Mouse (Mus musculus) mouse embryonic stem cell (cell line): ENCODE results near the gene Casp6.

ENCODE experiments used
- in situ Hi-C, 2 experiments: fragments of 300-500 bp; cut with MboI; formaldehyde crosslinking; loops; 1 replicate in 1 of 2; 3 replicates in 1 of 2; pipeline ENCODE4 v1.14.3; 2019 to 2020; ENCODE audit warnings: low sequenced_read_pairs in 2 of 2, low pct_unique_long_range_greater_than_20kb in 1 of 2, mixed read lengths in 1 of 2; ENCODE audit not compliant: unreplicated experiment in 1 of 2

The Casp6 gene

DNA sequence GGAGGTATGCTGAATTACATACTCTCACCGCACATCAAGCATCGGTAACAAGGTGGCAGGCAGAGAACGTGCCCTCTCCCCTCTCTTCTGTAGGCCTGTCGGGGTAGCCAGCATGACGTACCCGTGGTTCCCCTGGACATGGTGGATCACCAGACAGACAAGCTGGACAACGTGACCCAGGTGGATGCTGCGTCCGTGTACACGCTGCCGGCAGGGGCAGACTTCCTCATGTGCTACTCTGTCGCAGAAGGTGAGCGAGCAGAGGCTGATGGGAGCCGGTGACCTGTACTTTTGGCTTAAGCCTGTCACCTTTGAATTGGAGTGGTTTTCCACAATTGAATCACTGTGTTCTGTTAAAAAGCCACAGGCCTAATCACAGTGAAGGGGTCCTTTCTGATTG is 10.8 kb downstream of the Casp6 start:
- in situ Hi-C loops = no loop called here

DNA sequence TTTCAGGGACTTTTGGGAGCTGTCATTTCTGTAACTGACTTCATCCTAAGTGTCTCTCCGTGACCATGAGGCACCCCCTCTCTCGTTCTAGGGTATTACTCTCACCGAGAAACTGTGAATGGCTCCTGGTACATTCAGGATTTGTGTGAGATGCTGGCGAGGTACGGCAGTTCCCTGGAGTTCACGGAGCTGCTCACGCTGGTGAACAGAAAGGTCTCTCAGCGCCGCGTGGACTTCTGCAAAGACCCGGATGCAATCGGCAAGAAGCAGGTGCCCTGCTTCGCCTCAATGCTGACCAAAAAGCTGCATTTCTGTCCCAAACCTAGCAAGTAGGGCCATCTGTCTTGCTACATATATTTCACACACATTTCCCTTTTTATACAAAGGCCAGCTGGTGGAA is 12.0 kb downstream of the Casp6 start:
- in situ Hi-C loops = no loop called here

DNA sequence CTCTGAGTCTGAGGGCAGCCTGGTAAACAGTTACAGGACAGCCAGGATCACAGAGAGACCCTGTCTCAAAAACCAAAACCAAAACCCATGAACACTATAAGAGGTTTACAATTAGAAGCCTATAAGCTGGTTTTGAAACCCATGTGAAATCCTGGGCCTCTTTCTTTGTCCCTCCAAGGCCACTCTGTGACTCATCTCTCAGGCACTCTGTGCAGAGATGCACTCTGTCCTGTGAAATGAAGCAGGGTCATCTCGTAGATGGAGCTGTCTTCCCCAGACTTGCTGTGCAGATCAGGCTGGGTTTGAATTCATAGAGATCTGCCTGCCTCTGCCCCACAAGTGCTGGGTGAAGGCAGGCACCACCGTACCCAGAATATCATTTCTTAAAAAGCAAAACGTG is 16.2 kb downstream of the Casp6 start:
- in situ Hi-C loops = no loop called here

DNA sequence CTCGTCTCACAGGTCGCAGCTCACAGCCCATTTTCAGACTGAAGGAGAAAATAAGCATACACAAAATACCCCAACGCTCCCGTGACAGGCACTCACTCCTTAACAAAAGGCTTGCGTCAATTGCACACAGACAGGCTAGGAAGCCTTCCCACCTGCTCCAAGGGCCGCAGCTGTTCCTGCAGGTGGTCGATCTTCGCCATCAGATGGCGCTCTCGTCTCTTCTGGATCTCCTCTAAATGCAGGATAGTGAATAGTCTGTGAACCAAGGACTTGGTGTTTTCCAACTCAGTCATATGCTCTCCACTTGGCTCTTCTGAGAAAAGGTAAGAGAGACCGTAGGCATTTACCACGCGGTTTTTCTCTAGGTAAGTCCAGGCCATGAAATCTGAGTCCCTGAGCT is 17.2 kb downstream of the Casp6 start:
- in situ Hi-C loops = no loop called here

DNA sequence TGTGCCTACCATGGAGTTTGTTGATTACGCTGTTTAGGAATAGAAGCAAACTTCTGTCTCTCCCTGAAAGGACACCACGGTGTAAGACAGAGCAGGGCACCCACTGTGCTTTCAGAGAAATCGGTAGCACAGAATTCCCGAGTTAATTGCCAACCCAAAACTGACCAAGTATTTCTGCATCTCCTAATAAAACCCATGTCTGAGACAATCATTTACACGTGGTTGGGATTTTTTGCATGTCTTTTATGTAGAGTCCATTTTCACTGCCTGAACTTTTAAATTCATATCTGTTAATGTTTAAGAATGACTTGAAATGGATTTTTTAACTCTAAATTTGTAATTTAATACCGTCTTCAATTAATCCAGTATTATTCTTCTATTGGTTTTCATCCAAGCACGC is 22.4 kb downstream of the Casp6 start:
- in situ Hi-C loops = loop anchor here (10.0 kb wide), 2 partner anchors 151 to 161 kb away; no protein-coding TSS in a partner anchor

DNA sequence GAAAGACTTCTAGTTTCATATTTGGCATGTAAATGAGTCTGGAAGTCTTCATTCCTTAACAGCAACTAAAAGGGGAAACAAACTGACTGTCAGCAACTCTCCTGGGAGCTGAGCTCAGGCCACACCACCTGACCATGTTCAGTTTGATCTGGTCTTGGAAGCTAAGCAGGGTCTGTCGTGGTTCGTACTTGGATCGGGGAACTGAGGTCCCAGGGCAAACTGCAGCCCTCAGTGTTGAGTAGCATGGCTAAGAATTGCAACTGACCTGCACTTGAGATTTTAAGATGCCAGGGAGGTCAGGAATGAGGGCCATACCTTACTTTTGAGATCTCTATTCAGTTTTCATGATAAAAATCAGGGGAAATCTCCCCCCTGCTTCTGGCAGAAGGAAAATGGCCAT is 24.6 kb downstream of the Casp6 start:
- in situ Hi-C loops = loop anchor here (10.0 kb wide), 2 partner anchors 149 to 159 kb away; no protein-coding TSS in a partner anchor

DNA sequence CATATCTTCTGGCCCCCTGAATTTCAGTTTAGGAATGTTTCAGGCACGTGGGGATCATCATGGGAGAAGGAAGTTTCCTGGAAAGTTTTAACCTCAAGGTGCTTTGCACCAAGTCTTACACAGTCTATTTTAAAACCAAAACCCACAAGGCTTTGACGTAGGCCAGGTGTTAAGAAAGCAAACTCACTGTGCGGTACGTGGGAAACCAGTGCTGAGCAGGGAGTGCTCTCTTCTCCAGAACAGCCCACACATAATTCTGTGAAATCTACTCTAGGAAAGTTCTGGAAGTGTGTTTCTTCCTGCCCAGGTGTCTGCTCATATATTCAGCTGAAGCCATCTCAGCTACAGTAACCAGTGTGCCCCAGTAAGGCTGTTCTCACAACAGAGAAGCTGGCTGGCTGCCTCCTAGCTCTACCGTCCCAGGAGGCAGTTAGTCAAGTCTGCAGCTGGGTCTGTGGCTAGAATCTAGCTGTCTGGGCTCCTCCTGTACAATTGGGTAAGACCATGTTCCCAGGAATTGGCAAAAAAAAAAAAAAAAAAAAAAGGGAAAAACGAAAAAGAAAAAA is 29.1 kb downstream of the Casp6 start:
- in situ Hi-C loops = no loop called here

DNA sequence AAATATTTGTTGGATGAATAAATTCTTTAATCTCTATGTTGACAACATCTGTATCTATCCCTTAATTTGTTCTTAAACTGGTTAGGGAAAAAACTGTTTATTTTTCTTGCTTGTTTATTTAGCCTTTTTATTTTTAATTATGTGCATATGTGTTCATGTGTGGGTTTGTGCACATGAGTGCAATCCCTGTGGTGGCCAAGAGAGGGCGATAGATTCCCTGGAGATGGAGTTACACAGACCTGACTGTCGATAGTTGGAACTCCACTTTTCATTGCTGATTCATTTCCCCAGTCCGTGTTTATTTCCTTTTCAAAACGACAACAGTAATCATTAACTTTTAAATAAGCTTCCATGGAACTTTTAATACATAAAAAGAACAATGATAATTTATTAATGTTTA is 31.2 kb downstream of the Casp6 start:
- in situ Hi-C loops = no loop called here

DNA sequence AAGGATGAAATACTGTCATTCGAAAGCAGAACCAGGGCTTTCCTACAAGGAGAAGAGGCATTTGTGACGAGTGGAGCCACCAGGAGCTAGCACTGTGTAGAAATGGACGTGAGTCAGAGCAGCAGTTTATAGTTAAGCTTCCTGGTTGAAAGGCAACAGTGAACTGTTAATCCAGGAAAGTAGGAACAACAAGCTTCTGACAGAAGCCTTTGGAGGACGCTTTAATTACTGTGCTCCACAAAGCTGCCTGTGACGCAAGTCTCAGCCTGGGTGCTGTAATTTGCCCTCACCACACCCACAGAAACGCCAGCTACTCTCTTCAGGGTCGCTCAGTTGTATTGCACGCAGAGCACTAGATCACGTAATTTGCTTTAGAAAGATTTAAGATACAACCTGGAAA is 35.3 kb downstream of the Casp6 start:
- in situ Hi-C loops = no loop called here

DNA sequence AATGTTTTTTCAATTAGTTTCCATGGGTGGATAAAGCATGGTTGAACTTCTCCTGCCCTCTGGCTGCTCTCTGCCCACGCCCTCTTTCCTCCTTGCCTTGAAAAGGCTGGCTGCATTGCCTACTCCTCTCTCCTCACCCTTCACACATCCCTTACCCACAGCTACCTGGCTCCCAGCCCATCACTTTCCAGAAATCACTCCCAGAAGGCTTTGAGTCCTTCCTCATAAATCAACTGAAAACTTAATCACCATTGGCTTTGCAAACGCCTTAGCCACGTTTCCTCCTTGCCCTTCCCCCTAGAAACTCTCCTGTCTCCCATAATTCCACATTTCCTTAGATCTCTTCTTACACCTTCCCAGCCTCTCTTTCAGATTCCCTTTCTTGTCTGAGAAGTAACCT is 36.6 kb downstream of the Casp6 start:
- in situ Hi-C loops = no loop called here

DNA sequence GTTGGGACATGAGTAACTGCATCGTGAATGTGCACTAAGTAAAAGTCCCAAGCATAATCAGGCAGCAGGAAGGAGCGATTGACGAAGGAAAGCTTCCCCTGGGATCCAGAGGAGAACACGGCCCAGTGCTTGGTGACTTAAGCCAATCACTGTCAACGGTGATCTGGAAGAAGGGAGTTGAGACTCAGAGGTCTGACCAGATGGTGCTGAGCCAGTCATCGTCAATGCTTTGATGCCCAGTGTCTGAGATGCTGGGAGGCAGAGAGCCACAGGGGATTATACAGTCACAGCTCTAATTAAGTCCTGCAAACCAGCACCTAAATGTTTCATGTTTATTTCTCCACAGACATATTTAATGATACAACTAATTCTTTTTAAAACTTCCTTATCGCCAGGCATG is 37.8 kb downstream of the Casp6 start:
- in situ Hi-C loops = no loop called here

DNA sequence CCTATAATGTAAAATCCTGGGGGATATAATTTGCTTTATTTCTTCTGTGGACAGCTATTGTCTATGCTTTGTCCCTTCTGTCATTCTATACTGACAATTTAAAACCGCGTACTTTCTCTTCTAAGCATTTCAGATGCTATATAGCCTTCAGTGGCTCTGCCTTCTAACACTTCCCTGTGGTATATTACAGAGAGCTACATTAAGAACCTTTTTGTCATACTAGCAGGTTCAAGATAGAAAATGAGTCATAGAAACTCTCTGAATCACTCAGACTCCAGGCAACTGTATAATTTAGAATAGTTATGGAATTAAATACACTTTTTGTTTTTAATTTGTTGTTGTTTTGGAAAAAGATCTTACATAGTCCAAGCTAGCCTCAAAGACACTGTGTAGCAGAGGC is 39.6 kb downstream of the Casp6 start:
- in situ Hi-C loops = no loop called here

DNA sequence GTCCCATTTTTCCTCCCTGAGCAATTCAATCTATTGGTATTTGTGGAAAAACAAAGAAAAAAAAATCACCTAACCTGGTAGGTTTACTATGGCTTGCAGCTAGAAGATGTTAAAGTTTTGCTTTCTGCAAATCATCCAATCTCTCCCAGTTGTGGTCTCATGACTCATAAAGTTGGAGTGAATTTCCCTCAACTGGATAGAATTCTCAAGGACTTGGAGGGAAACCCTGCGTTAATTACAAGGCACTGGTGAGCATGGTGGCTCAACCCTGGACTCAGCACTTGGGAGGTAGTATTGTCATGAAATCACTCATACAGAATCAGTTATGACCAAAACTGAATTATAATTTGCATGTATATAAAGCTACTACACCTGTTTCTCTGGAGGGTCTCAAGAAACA is 40.1 kb downstream of the Casp6 start:
- in situ Hi-C loops = no loop called here

DNA sequence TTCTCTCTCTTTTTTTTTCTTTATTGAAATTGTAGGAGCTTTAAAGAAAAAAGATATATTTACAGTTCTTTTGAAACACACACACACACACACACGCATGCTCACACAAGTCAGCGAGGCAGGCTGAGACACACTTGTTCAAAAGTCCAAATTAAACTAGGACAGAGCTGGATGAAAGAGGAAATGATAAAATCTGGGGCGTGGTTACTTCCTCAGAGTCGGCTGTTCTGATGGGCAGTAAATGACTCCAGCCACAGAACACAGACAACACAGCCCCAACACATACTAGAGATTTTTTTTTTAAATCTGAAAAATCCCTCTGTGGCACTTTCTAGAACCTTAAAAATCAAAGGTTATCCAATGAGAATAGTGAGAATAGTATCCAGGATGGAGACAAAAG is 42.6 kb downstream of the Casp6 start:
- in situ Hi-C loops = no loop called here

DNA sequence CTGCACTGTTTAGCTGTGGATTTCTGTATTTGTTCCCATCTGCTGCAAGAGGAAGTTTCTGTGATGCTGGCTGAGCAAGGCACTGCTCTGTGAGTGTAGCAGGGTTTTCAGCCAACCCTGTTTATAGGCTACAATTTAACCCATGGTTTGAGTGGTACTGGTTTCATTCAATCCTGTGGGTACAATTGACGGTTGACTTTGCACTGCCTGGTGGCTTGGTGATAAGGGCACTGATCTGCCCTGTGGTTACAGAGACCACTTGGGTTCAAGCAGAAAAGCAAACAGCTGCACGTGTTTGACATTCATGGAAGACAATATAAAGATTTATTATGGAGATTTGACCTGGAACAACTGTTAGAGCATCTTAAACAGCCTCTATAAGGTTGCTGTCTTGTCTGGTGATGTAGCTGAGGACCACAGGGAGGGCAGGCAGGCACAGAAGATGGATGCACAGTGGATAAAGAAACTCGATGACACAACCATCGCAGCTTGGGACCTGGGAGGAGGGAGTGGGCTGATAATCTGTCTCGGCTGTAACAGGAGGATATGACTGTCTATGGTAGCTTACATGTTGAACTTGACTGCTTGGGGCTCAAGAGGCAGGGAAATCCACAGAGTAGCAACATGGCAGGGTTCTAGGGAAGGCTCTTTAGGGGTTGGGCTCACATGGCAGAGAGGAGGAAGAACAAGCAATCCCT is 45.1 kb downstream of the Casp6 start:
- in situ Hi-C loops = no loop called here

DNA sequence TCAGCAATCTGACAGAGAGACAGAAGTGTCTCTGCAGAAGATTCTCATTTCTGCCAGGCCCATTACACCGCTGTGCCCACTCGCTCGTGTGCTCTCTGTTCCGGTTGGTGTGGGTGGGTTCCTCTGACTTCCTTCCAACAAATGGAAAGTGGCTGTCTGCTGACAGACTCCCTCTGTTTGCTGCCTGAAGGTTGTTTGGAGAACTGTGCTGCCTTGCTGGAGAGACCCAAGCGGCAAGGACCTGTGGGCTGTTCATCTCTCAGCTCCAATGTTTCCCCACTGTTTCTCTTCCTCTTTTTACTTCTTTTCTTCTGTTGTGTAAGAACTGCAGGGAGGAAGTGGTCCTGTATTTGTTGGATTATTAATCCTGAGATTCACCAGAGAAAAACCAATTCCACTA is 47.1 kb downstream of the Casp6 start:
- in situ Hi-C loops = no loop called here

DNA sequence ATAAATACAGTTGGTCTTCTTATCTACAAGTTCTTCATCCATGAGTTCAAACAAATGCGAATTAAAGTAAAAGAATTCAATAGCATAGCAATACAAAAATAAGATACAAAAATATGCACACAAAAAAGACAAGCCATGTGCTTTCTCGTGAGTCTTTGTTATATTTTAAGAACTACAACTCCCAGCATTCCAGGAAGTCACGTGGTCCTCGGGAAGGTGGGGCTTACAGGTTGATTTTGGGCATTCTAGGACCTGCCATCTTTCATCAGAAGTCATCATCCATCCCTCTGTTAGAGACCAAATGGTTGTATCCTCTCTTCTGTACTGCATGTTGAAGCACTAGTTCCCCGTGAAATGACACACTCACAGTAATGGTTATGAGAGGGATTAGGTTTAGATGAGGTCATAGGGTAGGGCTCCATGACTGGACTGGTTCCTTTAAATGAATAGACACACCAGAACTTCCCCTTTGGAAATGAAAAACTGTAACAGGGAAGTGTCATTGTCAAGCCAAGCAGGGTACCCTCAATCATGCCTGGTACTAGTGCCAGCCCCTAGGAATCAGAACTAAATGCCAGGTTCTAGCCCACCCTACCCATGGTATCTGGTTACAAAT is 48.0 kb downstream of the Casp6 start:
- in situ Hi-C loops = no loop called here

DNA sequence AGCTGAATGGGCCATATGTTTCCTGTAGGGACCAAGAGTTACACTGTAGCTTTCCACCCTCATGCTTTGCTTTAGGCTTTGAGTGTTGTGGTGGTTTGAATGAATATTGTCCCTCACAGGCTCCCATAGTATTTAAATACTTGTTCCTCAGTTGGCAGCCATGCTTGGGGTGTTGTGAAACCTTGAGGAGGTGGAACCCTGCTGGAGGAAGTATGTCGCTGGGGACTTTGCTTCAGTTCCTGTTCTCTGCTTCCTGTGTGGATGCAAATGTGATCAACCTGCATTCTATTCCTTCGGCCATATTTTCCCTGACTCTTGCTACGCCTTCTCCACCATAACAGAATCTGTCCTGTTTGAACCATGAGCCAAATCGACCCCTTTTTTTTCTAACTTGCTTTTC is 52.1 kb downstream of the Casp6 start:
- in situ Hi-C loops = no loop called here

DNA sequence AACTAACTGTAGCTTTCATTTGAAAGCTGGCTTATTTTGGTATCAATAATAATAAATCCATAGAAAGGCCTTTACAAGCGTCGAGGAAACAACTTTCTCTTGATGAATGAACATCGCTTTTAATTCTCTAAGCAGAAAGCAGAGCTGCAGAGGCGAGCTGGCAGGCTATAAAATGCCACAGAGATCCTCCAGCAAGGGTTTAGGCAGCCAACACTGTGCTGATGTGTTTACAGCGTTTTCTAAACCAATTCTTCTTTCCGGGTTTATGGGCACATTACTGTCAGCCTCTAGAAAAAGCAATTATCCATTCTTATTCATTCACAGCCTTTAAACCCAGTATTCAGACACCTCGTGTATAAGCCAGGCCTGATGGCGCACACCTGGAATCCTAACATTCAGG is 61.3 kb downstream of the Casp6 start:
- in situ Hi-C loops = no loop called here
